Mouse (Mus musculus) bone marrow macrophage, adult 2 months (primary cell): Measurements from ENCODE around the gene Calhm2. TPM values are rescaled to one million over a fixed set of nuclear protein-coding genes. Genes with fewer than 3 reads are reported as not detected.
A peak's percentile ranks its signal among the peaks of the same experiment; 100 is the strongest.

Source experiments
- H3K27ac ChIP-seq: 2 replicates; pipeline ENCODE4 v1.5.1; 2012; ENCODE audit warnings: low read depth, low read length; ENCODE audit not compliant: insufficient read depth
- H3K4me1 ChIP-seq: 2 replicates; pipeline ENCODE4 v1.6.1; 2012; ENCODE audit warnings: low read length; ENCODE audit not compliant: control insufficient read depth, insufficient read depth
- H3K4me3 ChIP-seq: 2 replicates; pipeline ENCODE4 v1.5.1; 2012; ENCODE audit warnings: mild to moderate bottlenecking, low read length, moderate library complexity; ENCODE audit not compliant: insufficient read depth
- CTCF ChIP-seq: IDR thresholded peaks from 2 replicates; pipeline ENCODE4 v1.5.1; 2012; ENCODE audit warnings: low read depth, mild to moderate bottlenecking, low read length, moderate library complexity
- POLR2A ChIP-seq: IDR thresholded peaks from 2 replicates; pipeline ENCODE4 v1.6.1; 2012; ENCODE audit warnings: mild to moderate bottlenecking, low read depth, low read length, borderline replicate concordance
- polyA plus RNA-seq: library from polyadenylated mRNA; stranded (reverse); fragments of >200 nt; gene quantifications from 2 replicates; pipeline ENCODE4 v1.2.4, GENCODE M21; 2012; ENCODE audit not compliant: missing spikeins, insufficient read depth, insufficient read length

The Calhm2 gene
- polyA plus RNA-seq, 1 experiment: 27.5 TPM

- H3K4me1 ChIP-seq: peaks cover 17% of the 10 kb centered on the region
- no peak overlapping the region for H3K4me3 ChIP-seq
- TF ChIP-seq CTCF (no peak), POLR2A (no peak)
- no peak overlapping the region for H3K27ac ChIP-seq
Observed at GRCm38 (mm10) chr19:47088226-47088625, 49.9 kb downstream of the Calhm2 start.

- peak overlapping the region; percentile 75 for H3K4me3 ChIP-seq
- no peak for TF ChIP-seq CTCF
- TF ChIP-seq POLR2A: no peak
- peak overlapping the region; percentile 57 for H3K27ac ChIP-seq
- H3K4me1 ChIP-seq: peaks cover 7% of the 10 kb centered on the region; the same call in 1 of the 2 replicates
Observed at GRCm38 (mm10) chr19:47067924-47068611, 70.0 kb downstream of the Calhm2 start.

- TF ChIP-seq CTCF: no peak
- TF ChIP-seq POLR2A: no peak
- Histone ChIP-seq H3K4me1 (peaks cover 7% of the 10 kb centered on the region; the same call in 1 of the 2 replicates), H3K27ac (peak within 1 kb of the TSS; percentile 57), H3K4me3 (peak within 1 kb of the TSS; percentile 75)
Observed at GRCm38 (mm10) chr19:47067096-47067882, 70.8 kb downstream of the Calhm2 start, which contains the start of gene Taf5. Taf5 (plus strand) TSS chr19:47067746.

- Histone ChIP-seq H3K27ac (no peak overlapping the region), H3K4me1 (peaks cover 7% of the 10 kb centered on the region; the same call in 1 of the 2 replicates), H3K4me3 (no peak overlapping the region)
- TF ChIP-seq POLR2A: no peak
- TF ChIP-seq CTCF: peak; percentile 6; the same call in 1 of the 2 replicates
Observed at GRCm38 (mm10) chr19:47065860-47066259, 72.2 kb downstream of the Calhm2 start.

GRCm38 (mm10) chr19:47057684-47058083, 80.4 kb downstream of the Calhm2 start:
- H3K4me3 ChIP-seq: no peak overlapping the region
- TF ChIP-seq CTCF (no peak), POLR2A (no peak)
- H3K4me1 ChIP-seq: no peaks in the 10 kb centered on the region
- H3K27ac ChIP-seq: no peak overlapping the region

Other genes starting within 250 kb of the Calhm2 start
- not detected in 2 replicates for gene Ina, start 123.6 kb downstream of the Calhm2 start, polyA plus RNA-seq
- gene Nt5c2, start 123.1 kb downstream of the Calhm2 start, polyA plus RNA-seq: 56.5 and 61.9 TPM in 2 replicates
- gene Pcgf6, start 87.4 kb downstream of the Calhm2 start, polyA plus RNA-seq: 4.9 and 5.1 TPM in 2 replicates
- gene Taf5, start 70.5 kb downstream of the Calhm2 start, polyA plus RNA-seq: 4.5 and 4.9 TPM in 2 replicates
- 293 and 325 TPM in 2 replicates for gene Usmg5, start 47.6 kb downstream of the Calhm2 start, polyA plus RNA-seq
- 9.7 and 10.0 TPM in 2 replicates for gene Pdcd11, start 47.5 kb downstream of the Calhm2 start, polyA plus RNA-seq
- not detected in 2 replicates for gene Calhm1, start 6.0 kb upstream of the Calhm2 start, polyA plus RNA-seq
- not detected in 2 replicates for gene Calhm3, start 19.5 kb upstream of the Calhm2 start, polyA plus RNA-seq
- 2.9 and 3.8 TPM in 2 replicates for gene Neurl1a, start 40.5 kb upstream of the Calhm2 start, polyA plus RNA-seq